Mouse (Mus musculus) skeletal muscle tissue, adult 2 months (tissue): ENCODE results near the gene Atf7.
"Not testable (repeated sequence)": the region's sequence is repeated elsewhere in the genome, so short reads cannot be mapped to it uniquely, and the experiment has no call there.

ENCODE experiments used
- DNase-seq: peaks from one replicate; pipeline ENCODE4 v3.0.0-alpha.2; 2012; ENCODE audit warnings: low read depth, low spot score

The Atf7 gene

GRCm38 (mm10) chr15:102624970-102625686, at the start of gene Atf7, which contains the start of gene Gm28047:
Atf7 (minus strand) TSS chr15:102625464.
Gm28047 (minus strand) TSS chr15:102625067.
- peak; percentile 99 for DNase-seq

- DNase-seq: peak; percentile 83
These were observed 48.3 kb upstream of the Atf7 start for GRCm38 (mm10) chr15:102673548-102673947.

DNA sequence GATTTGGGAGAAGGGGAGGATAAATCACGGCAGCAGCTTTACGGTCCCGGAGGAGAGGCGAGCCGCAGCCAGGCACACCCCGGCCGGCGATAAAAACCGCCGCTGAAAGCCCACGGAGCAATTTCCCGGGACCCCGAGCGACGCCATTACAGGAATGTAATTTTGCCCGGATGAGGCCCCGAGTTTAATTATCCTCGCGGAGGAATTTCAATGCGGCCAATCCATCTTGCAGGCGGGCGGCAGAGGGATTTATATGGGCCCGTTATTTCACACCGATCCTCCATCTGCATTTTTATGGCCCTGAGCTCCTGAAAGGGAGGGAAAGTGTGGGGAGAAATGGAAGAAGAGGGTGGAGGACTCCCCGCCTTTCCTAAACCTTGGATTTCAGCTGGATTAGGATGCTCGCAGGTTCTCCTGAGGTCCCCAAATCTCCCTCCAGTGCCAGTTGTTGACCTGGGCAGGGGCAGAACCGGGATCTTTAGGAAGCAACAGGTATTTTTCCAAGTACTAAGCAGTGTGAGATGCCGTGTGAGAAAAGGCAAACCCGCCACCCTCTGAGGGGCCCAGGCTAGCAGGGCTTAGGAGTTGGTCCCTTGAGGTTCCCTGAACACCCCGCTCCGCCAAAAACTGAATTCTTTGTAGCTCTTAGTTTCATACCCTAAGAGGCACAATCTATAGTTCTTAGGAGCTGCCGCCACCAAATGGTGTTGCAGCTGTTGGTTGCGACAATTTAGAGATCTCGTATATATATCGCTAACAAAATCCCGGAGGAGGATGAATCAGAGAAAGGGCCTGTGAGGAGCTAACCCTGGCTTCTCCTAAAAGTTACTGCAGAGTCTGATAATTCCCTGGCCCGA, 47.2 kb upstream of the Atf7 start, which contains the start of gene Atp5g2:
Atp5g2 (minus strand) TSS at position 138 of the 857 bp plus-strand sequence.
- DNase-seq: peak; percentile 29

- peak; percentile 83 for DNase-seq
These were observed 46.5 kb upstream of the Atf7 start for GRCm38 (mm10) chr15:102671721-102672214.

DNA sequence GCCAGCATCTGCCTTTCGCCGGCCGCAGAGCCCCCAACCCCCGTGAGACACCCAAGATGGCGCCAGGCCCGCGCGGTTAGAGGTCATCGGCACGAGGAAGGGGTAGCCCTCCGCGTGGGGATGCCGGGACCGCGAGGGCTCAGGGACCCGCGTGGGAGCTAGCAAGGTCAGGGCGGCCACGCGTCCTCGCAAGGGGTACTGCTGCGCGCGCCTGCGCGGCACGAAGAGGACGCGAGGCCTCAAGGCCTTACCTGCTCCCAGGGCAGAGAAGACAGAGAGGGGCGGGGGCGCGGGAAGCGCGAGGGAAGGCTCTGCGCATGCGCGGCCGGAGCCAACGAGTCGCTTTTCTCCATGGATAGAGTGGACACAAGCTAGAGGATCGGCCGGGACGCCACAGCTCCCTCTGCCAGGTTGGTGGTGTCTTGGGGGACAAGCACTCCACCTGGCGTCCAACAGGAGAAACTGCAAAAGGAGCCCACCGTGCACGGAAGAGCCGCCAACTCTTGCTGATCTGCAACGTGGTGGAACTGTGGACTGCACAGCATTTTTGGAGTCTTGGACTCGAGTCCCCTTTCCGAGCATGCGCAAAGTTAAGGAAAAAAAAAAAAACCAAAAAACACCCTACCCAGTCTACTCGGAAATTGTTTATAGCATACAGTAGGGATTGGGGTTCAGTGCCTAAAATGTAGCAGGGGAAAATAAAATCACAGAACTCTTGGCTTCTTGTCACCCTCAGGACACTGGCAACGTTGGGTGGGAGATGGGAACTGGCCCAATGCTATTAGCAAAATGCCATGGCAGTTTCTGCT, 45.7 kb upstream of the Atf7 start:
- peak; percentile 100 for DNase-seq

DNA sequence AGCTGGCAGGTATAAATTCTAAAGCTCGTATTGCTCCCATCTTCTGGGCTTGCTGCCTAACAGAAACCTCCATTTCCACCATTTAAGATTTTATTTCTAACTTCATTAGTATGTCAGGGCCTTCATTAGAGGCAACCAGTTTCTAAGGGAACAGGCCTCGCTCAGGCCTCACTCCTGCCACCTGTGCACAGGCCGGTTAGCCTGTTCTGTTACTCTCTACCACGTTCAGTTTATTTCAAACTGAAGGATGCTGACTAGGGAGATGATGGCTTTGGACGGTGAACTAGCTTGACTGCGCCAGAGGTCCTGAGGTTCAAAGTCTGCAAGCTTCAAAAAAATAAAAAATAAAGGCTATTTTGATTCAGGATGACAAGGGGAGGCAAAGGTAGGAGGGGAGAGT, 45.0 kb upstream of the Atf7 start:
- DNase-seq: no peak

DNA sequence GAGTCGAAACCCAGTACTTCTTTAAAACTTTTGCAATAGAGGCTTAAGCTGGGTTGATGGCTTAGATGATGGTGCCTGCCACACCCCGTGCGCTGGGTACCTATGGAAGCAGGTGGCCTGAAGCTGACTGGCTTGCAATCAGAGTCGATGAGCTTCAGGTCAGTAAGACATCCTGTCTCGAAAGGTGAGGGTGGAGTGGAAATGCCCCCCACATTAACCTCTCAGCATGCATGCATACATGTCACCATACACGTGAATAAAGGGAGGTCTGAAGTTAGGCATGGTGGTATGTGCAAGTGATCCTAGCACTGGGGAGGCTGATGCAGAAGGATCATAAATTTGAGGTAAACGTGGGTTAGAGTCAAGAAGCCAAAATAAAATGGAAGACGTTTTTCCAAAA, 44.3 kb upstream of the Atf7 start:
- DNase-seq: no peak

DNA sequence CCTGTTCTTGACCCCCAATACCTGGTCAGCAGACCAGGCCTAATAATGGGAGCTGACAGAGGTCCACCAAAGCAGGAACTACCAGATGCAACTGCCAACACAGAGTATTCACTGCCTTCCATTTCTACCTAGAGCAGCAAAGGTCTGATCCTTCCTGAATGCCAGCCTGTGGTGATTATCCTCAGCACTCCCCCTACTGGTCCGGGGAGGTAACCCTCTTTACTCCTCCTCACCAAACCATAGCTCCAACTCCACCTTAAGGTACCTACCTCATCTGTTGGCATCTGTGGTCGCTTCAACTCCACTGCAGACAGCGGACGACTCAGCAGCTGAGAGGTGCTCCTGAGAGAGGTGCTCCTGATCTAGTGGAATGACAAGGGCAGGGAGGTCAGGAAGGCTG, 40.2 kb upstream of the Atf7 start:
- peak; percentile 54 for DNase-seq

DNA sequence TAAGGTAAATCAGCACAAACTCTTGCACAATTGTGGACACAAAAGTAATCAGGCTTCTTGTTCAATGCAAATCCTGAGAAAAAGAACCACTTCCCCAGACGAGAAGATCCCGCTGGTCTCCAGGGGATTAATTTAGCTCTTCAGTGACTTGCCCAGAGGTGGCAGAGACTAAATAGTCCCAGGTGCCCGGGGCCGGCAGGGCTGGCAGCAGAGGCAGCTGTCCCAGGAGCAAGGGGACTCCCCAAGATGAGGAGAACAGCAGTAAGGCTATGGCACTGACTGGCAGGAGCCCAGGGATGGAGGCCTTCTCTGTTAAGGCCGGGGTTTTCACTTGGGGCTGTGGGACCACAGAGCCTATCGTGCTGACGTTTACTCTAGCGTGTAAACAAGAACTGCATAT, 38.6 kb upstream of the Atf7 start:
- no peak for DNase-seq

DNA sequence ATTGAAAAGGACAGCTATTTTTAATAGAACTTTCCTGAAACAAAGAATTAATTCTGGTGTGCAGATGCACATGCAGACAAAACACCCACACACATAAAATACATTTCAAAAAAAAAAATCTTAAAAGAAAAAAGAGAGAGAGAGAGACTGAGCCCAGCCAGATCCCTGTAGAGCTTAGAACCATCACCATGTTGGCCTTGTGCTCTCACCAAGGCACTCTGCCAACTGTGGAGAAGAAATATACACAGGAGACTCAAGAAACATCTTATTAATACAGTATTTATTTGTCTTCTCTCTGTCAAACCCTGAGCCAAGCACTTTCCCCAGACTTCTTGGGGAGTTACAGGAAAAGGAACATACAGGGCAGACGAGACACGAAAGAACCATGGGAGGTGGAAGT, 37.3 kb upstream of the Atf7 start:
- not testable (repeated sequence) for DNase-seq

GRCm38 (mm10) chr15:102657926-102658381, 32.7 kb upstream of the Atf7 start:
- peak; percentile 70 for DNase-seq

- no peak for DNase-seq
These were observed 31.4 kb upstream of the Atf7 start for GRCm38 (mm10) chr15:102656658-102657057.

DNA sequence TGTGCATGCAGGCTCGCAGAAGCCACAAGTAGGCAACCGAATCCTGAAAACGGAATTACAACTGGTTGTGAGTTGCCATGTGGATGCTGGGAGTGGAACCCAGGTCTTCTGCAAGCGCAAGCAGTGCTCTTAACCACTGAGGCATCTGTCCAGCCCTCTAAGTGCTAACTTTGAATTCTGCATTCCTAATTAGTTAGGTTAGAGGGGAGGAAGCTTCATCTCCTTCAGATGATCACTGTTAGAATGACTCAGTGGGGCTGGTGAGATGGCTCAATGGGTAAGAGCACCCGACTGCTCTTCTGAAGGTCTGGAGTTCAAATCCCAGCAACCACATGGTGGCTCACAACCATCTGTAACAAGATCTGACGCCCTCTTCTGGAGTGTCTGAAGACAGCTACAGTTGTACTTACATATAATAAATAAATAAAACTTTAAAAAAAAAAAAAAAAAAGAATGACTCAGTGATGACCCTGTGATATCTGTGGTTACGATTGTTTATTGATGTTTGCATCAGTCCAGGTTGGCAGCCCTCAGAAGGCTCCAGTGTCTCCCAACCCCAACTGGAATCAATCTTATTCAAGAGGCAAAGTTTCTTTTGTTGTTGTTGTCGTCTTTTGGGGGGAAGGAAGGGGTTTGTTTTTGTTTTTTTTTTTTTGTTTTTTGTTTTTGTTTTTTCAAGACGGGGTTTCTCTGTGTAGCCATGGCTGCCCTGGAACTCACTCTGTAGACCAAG, 26.8 kb upstream of the Atf7 start:
- not testable (repeated sequence) for DNase-seq

DNA sequence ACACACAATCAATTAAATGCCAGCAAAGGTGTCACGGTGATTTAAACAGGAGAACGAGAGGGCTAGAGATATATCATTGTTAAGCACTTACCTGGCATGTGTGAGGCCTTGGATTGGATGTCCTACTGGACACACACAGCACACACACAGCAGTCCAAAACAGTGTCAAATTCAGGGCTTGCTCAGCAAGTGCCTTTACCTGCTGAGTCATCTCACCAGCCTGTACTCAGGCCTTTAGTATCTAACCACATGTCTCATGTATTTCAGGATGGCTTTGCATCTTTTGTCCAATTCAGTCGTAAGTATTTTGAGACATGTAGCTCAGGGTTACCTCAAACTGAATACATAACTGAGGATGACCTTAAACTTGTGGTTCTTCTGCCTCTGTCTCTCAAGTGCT, 25.8 kb upstream of the Atf7 start:
- DNase-seq: peak; percentile 58

GRCm38 (mm10) chr15:102635817-102636216, 10.6 kb upstream of the Atf7 start:
- no peak for DNase-seq

DNA sequence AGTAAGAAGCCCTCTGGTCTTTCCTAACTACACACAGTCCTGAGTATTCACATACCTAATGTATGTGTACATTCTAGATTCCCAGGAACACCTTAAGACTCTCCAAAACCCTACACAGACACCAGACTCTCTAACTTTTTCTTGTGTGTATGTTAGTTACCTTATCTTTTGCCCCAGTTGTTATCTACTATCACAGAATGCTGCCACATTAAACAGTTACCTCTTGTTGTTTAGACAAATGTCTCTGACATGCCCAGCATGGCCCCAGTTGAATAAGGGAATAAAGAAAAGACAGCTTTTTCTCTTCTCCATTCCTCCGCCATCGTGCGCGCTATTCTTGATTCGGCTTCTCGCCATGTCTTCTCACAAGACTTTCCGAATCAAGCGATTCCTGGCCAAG, 9.4 kb upstream of the Atf7 start:
- no peak for DNase-seq

- DNase-seq: no peak
These were observed 407 bp upstream of the Atf7 start for GRCm38 (mm10) chr15:102625687-102626055.

- peak; percentile 17 for DNase-seq
These were observed 834 bp downstream of the Atf7 start for GRCm38 (mm10) chr15:102624291-102624969.

DNA sequence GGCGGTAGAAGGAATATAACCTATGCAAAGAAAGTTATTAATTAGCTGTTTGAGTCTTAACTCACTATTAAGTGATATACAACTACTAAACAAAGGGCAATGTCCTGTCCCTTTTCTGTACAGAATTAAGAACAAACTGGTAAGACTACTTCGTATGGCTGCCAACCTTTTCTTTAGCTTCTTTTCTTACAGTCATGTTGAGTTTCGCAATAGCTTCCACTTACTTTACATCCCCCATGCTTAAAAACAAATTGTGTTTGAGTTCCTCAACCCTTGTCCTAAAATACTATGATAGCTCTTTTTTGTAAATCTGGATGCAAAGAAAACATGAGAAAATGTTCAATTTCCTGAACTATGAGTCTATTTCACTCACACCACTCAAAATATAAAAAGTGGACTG, 2.1 kb downstream of the Atf7 start:
- DNase-seq: no peak

DNA sequence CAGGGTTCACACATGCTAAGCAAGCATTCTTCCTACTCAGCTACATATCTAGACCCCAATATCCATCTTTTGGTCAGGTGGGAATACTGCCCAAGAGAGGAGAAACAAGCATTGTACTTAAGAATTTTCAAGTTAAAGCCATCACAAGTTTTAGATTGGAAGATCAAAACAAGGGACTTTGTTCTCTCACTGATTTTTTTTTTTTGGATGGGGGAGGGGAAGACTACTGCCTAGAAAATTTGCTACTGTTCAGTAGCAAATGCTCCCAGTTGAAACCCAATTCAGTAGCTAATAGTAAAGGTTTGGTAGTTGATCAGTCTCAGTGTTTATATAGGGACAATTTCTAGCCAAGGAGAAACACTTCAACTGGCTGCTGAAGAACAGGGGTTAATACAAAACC, 2.7 kb downstream of the Atf7 start:
- DNase-seq: no peak
